In genomic region chr11:121261074-121261473, GRCm38 (mm10) we compare ENCODE assay signal across 8 mouse cellular contexts. TPM values are rescaled to one million over a fixed set of nuclear protein-coding genes. Genes with fewer than 3 reads are reported as not detected.
DNase-seq lines count a peak whose midpoint lies in the region; ATAC-seq and TF ChIP-seq lines count a peak whose summit lies in the region.

No protein-coding gene starts in this region.

- DNase-seq in heart, postnatal 36 days: no peak
- DNase-seq in MEL (ENCODE audit: low read depth, low spot score): no peak
- no peak for DNase-seq in midbrain, embryonic 11.5 days (ENCODE audit: low spot score, missing footprints)
- no peak for DNase-seq in layer of hippocampus, adult 18-20 months (ENCODE audit: low spot score in 2 of 2)
- no peak for DNase-seq in frontal cortex, postnatal 36 days (ENCODE audit: low spot score in 2 of 2)
- no peak for DNase-seq in cerebellum, adult 11 months

- H3K4me1 ChIP-seq in heart, embryonic 16.5 days (ENCODE audit: control insufficient read depth, insufficient read depth, low read length): peaks cover 16% of the 10 kb centered on the region
- H3K4me1 ChIP-seq in MEL (ENCODE audit: control insufficient read depth in 1 of 2, insufficient read depth in 2 of 2, low read length in 2 of 2): peaks cover 5 to 12% of the 10 kb centered on the region in 2 experiments
- peaks cover 27% of the 10 kb centered on the region for H3K4me1 ChIP-seq in hindbrain, embryonic 12.5 days
- H3K4me1 ChIP-seq in midbrain, embryonic 11.5 days (ENCODE audit: control insufficient read depth, insufficient read depth, low read length): peaks cover 14% of the 10 kb centered on the region

- no peak for TF ChIP-seq RAD21 in MEL (IDR thresholded peaks at IDR 0.05; ENCODE audit: low read depth, low read length)

- peak overlapping the region; percentile 76 for H3K4me2 ChIP-seq in heart, embryonic 16.5 days (ENCODE audit: low read depth, low read length)
- peak overlapping the region; percentile 96 for H3K4me2 ChIP-seq in hindbrain, embryonic 12.5 days (replicated peaks)
- H3K4me2 ChIP-seq in midbrain, embryonic 11.5 days: peak overlapping the region; percentile 89

- ATAC-seq in heart, embryonic 16.5 days (replicated peaks; ENCODE audit: extremely low read depth, insufficient read depth, low FRiP score): no peak
- no peak for ATAC-seq in hindbrain, embryonic 12.5 days (ENCODE audit: low FRiP score)
- no peak for ATAC-seq in midbrain, embryonic 11.5 days (ENCODE audit: low FRiP score)

- no peaks in the 10 kb centered on the region for H3K9me3 ChIP-seq in heart, embryonic 16.5 days (replicated peaks; ENCODE audit: control insufficient read depth, low read length)
- H3K9me3 ChIP-seq in MEL (replicated peaks; ENCODE audit: insufficient read depth, low read length): no peaks in the 10 kb centered on the region
- H3K9me3 ChIP-seq in hindbrain, embryonic 12.5 days (replicated peaks): no peaks in the 10 kb centered on the region
- no peaks in the 10 kb centered on the region for H3K9me3 ChIP-seq in midbrain, embryonic 11.5 days (ENCODE audit: control insufficient read depth, low read length)

- TF ChIP-seq EP300 in MEL (IDR thresholded peaks at IDR 0.05; ENCODE audit: low read depth in 1 of 2, low read length in 2 of 2): no peak

- no peak for TF ChIP-seq POLR2A in MEL (IDR thresholded peaks at IDR 0.05; ENCODE audit: control insufficient read depth in 1 of 2, insufficient read depth in 1 of 2, low read depth in 1 of 2, low read length in 2 of 2, poor library complexity in 1 of 2)

- WGBS in heart, embryonic 16.5 days: 42% methylated on average over 2 of the region's 2 CpGs
- 67% methylated on average over 2 of the region's 2 CpGs for WGBS in hindbrain, embryonic 12.5 days
- WGBS in midbrain, embryonic 11.5 days: 66% methylated on average over 2 of the region's 2 CpGs

- peak overlapping the region; percentile 91 for H3K9ac ChIP-seq in heart, embryonic 16.5 days (ENCODE audit: low read length)
- peak overlapping the region; percentile 96 for H3K9ac ChIP-seq in MEL (ENCODE audit: control insufficient read depth, low read depth, low read length, poor library complexity, severe bottlenecking)
- H3K9ac ChIP-seq in hindbrain, embryonic 12.5 days: peak overlapping the region; percentile 99
- peak overlapping the region; percentile 97 for H3K9ac ChIP-seq in midbrain, embryonic 11.5 days (ENCODE audit: low read length)

- H3K79me2 ChIP-seq in MEL (ENCODE audit: control insufficient read depth, insufficient read depth, low read length, poor library complexity): peaks cover 50% of the 10 kb centered on the region

- no peak overlapping the region for H3K27ac ChIP-seq in heart, embryonic 16.5 days (ENCODE audit: low read length)
- no peak overlapping the region for H3K27ac ChIP-seq in MEL (ENCODE audit: control insufficient read depth, low read depth, low read length)
- no peak overlapping the region for H3K27ac ChIP-seq in hindbrain, embryonic 12.5 days
- no peak overlapping the region for H3K27ac ChIP-seq in midbrain, embryonic 11.5 days (ENCODE audit: low read depth, low read length)

- peaks cover 5% of the 10 kb centered on the region; the same call in 1 of the 2 replicates for H3K36me3 ChIP-seq in heart, embryonic 16.5 days (ENCODE audit: control insufficient read depth, insufficient read depth)
- peaks cover 11 to 20% of the 10 kb centered on the region in 2 experiments for H3K36me3 ChIP-seq in MEL (ENCODE audit: control insufficient read depth in 1 of 2, insufficient read depth in 2 of 2, low read length in 2 of 2)
- peaks cover 46% of the 10 kb centered on the region for H3K36me3 ChIP-seq in hindbrain, embryonic 12.5 days
- peaks cover 11% of the 10 kb centered on the region for H3K36me3 ChIP-seq in midbrain, embryonic 11.5 days (ENCODE audit: control insufficient read depth, insufficient read depth, low read length)

- H3K4me3 ChIP-seq in heart, embryonic 16.5 days (ENCODE audit: low read length): peak overlapping the region; percentile 82
- peak overlapping the region; percentile 64 to 95 for H3K4me3 ChIP-seq in MEL (ENCODE audit: control insufficient read depth in 1 of 2, insufficient read depth in 1 of 2, low read depth in 2 of 2, low read length in 2 of 2)
- peak overlapping the region; percentile 98 for H3K4me3 ChIP-seq in hindbrain, embryonic 12.5 days
- peak overlapping the region; percentile 97 for H3K4me3 ChIP-seq in midbrain, embryonic 11.5 days (ENCODE audit: low read depth, low read length)

- no peak for TF ChIP-seq CTCF in MEL (IDR thresholded peaks at IDR 0.05 in 2 of 3, conservative IDR thresholded peaks at IDR 0.05 in 1 of 3; ENCODE audit: control insufficient read depth in 1 of 3, insufficient read depth in 1 of 3, low read depth in 2 of 3, low read length in 3 of 3, poor library complexity in 1 of 3, severe bottlenecking in 1 of 3)

- no peaks in the 10 kb centered on the region for H3K27me3 ChIP-seq in heart, embryonic 16.5 days (ENCODE audit: control insufficient read depth, insufficient read depth, low read length)
- H3K27me3 ChIP-seq in MEL (ENCODE audit: control insufficient read depth in 1 of 2, insufficient read depth in 2 of 2, low read length in 2 of 2): no peaks in the 10 kb centered on the region
- H3K27me3 ChIP-seq in hindbrain, embryonic 12.5 days: no peaks in the 10 kb centered on the region
- no peaks in the 10 kb centered on the region for H3K27me3 ChIP-seq in midbrain, embryonic 11.5 days (ENCODE audit: control insufficient read depth, insufficient read depth, low read length)

- intact Hi-C loops in heart, postnatal 36 days (cut with DNase I): no loop called here

TF ChIP-seq in MEL, 35 proteins besides CTCF, POLR2A, EP300 and RAD21:
- TF ChIP-seq ZNF384 (IDR thresholded peaks at IDR 0.05; ENCODE audit: low read depth, low read length) (peak; percentile 59; the same call in 1 of the 2 replicates), MAX (IDR thresholded peaks at IDR 0.05; ENCODE audit: low read length) (no peak), NELFE (IDR thresholded peaks at IDR 0.05; ENCODE audit: low read depth, low read length) (no peak)

RNA-seq across cellular contexts. Expression of gene Foxk2, which starts 1.3 kb away (rescaled TPM):
- polyA plus RNA-seq in heart, embryonic 16.5 days (2015; fragmentation: Nextera tagmentation; extraction: Ambion mirVana): 4.6 and 6.4 TPM in 2 replicates
- 10 to 100 TPM; 16.5 to 17.2 TPM for total RNA-seq in heart, postnatal 36 days (2021)
- 59.6 and 64.5 TPM in 2 replicates for total RNA-seq in MEL (2012; rRNA removed)
- 100 to 1,000 TPM in 1 of 2 experiments, 10 to 100 TPM in 1; 68.0 to 317 TPM for polyA plus RNA-seq in MEL (2012; ENCODE audit: insufficient read depth in 1 of 2, insufficient read length in 2 of 2, low read depth in 1 of 2, low replicate concordance in 2 of 2, missing spikeins in 1 of 2)
- 10.7 and 11.1 TPM in 2 replicates for polyA plus RNA-seq in hindbrain, embryonic 12.5 days (2016; fragmentation: Nextera tagmentation; extraction: Ambion mirVana)
- 12.8 and 13.7 TPM in 2 replicates for polyA plus RNA-seq in midbrain, embryonic 11.5 days (2014; fragmentation: Nextera tagmentation; extraction: Ambion mirVana)
- 10 to 100 TPM; 76.9 to 78.0 TPM for total RNA-seq in layer of hippocampus, adult 18-20 months (2021)

RNA-seq across cellular contexts. Expression of gene Narf, which starts 24.0 kb away (rescaled TPM):
- polyA plus RNA-seq in heart, embryonic 16.5 days (2015; fragmentation: Nextera tagmentation; extraction: Ambion mirVana): 64.9 and 68.4 TPM in 2 replicates
- total RNA-seq in heart, postnatal 36 days (2021): 100 to 1,000 TPM in 1 of 2 experiments, 10 to 100 TPM in 1; 97.1 to 105 TPM
- 31.9 and 45.3 TPM in 2 replicates for total RNA-seq in MEL (2012; rRNA removed)
- polyA plus RNA-seq in MEL (2012; ENCODE audit: insufficient read depth in 1 of 2, insufficient read length in 2 of 2, low read depth in 1 of 2, low replicate concordance in 2 of 2, missing spikeins in 1 of 2): 10 to 100 TPM in 1 of 2 experiments, not detected in 1; 44.9 TPM
- 86.0 and 87.3 TPM in 2 replicates for polyA plus RNA-seq in hindbrain, embryonic 12.5 days (2016; fragmentation: Nextera tagmentation; extraction: Ambion mirVana)
- 65.5 and 72.7 TPM in 2 replicates for polyA plus RNA-seq in midbrain, embryonic 11.5 days (2014; fragmentation: Nextera tagmentation; extraction: Ambion mirVana)
- total RNA-seq in layer of hippocampus, adult 18-20 months (2021): 10 to 100 TPM; 43.6 to 44.6 TPM

RNA-seq across cellular contexts. Expression of gene Cybc1, which starts 32.0 kb away (rescaled TPM):
- polyA plus RNA-seq in heart, embryonic 16.5 days (2015; fragmentation: Nextera tagmentation; extraction: Ambion mirVana): 24.5 and 27.1 TPM in 2 replicates
- 10 to 100 TPM in 1 of 2 experiments, 1 to 10 TPM in 1; 7.5 to 10.9 TPM for total RNA-seq in heart, postnatal 36 days (2021)
- total RNA-seq in MEL (2012; rRNA removed): 42.5 and 46.1 TPM in 2 replicates
- 10 to 100 TPM in 1 of 2 experiments, not detected in 1; 43.6 TPM for polyA plus RNA-seq in MEL (2012; ENCODE audit: insufficient read depth in 1 of 2, insufficient read length in 2 of 2, low read depth in 1 of 2, low replicate concordance in 2 of 2, missing spikeins in 1 of 2)
- 40.6 and 40.8 TPM in 2 replicates for polyA plus RNA-seq in hindbrain, embryonic 12.5 days (2016; fragmentation: Nextera tagmentation; extraction: Ambion mirVana)
- 39.6 and 42.5 TPM in 2 replicates for polyA plus RNA-seq in midbrain, embryonic 11.5 days (2014; fragmentation: Nextera tagmentation; extraction: Ambion mirVana)
- 10 to 100 TPM; 25.3 to 27.2 TPM for total RNA-seq in layer of hippocampus, adult 18-20 months (2021)

RNA-seq across cellular contexts. Expression of gene Ogfod3, which starts 56.6 kb away (rescaled TPM):
- 28.2 and 32.7 TPM in 2 replicates for polyA plus RNA-seq in heart, embryonic 16.5 days (2015; fragmentation: Nextera tagmentation; extraction: Ambion mirVana)
- 10 to 100 TPM; 14.7 to 19.1 TPM for total RNA-seq in heart, postnatal 36 days (2021)
- 10.1 and 12.7 TPM in 2 replicates for total RNA-seq in MEL (2012; rRNA removed)
- 10 to 100 TPM in 1 of 2 experiments, not detected in 1; 12.3 TPM for polyA plus RNA-seq in MEL (2012; ENCODE audit: insufficient read depth in 1 of 2, insufficient read length in 2 of 2, low read depth in 1 of 2, low replicate concordance in 2 of 2, missing spikeins in 1 of 2)
- 17.7 and 19.2 TPM in 2 replicates for polyA plus RNA-seq in hindbrain, embryonic 12.5 days (2016; fragmentation: Nextera tagmentation; extraction: Ambion mirVana)
- polyA plus RNA-seq in midbrain, embryonic 11.5 days (2014; fragmentation: Nextera tagmentation; extraction: Ambion mirVana): 16.5 and 21.5 TPM in 2 replicates
- total RNA-seq in layer of hippocampus, adult 18-20 months (2021): 1 to 10 TPM; 7.4 to 7.7 TPM

RNA-seq across cellular contexts. Expression of gene Hexdc, which starts 56.8 kb away (rescaled TPM):
- polyA plus RNA-seq in heart, embryonic 16.5 days (2015; fragmentation: Nextera tagmentation; extraction: Ambion mirVana): 9.1 and 9.3 TPM in 2 replicates
- 10 to 100 TPM in 1 of 2 experiments, 1 to 10 TPM in 1; 9.2 to 10.5 TPM for total RNA-seq in heart, postnatal 36 days (2021)
- 6.4 and 7.1 TPM in 2 replicates for total RNA-seq in MEL (2012; rRNA removed)
- polyA plus RNA-seq in MEL (2012; ENCODE audit: insufficient read depth in 1 of 2, insufficient read length in 2 of 2, low read depth in 1 of 2, low replicate concordance in 2 of 2, missing spikeins in 1 of 2): 1 to 10 TPM in 1 of 2 experiments, not detected in 1; 9.0 TPM
- polyA plus RNA-seq in hindbrain, embryonic 12.5 days (2016; fragmentation: Nextera tagmentation; extraction: Ambion mirVana): 9.6 and 11.7 TPM in 2 replicates
- polyA plus RNA-seq in midbrain, embryonic 11.5 days (2014; fragmentation: Nextera tagmentation; extraction: Ambion mirVana): 5.7 and 6.3 TPM in 2 replicates
- total RNA-seq in layer of hippocampus, adult 18-20 months (2021): 10 to 100 TPM; 20.6 to 21.0 TPM
